Mouse (Mus musculus): Measurements from ENCODE around the gene Rfx5. TPM values are rescaled to one million over a fixed set of nuclear protein-coding genes. Genes with fewer than 3 reads are reported as not detected.

Rfx5 gene
- total and polyA plus RNA-seq, 3 experiments, result 11.7 to 27.8 (median 24.3) TPM

GRCm38 (mm10) chr3:94972552-94972951 is 18.7 kb downstream of the Rfx5 start:
- peaks cover 14% of the 10 kb centered on the region for H3K36me3 ChIP-seq (replicated peaks)
- H3K4me1 ChIP-seq (ENCODE audit: insufficient read depth, low read depth, low read length), result peaks cover 37% of the 10 kb centered on the region
- no peaks in the 10 kb centered on the region for H3K27me3 ChIP-seq (ENCODE audit: insufficient read depth, low read length)
- no peaks in the 10 kb centered on the region for H3K9me3 ChIP-seq (replicated peaks)
- no peak for TF ChIP-seq POLR2AphosphoS5 (IDR thresholded peaks at IDR 0.05; ENCODE audit: insufficient replicate concordance, low read depth, low read length)
- no peak for TF ChIP-seq GATA1 (IDR thresholded peaks at IDR 0.05; ENCODE audit: borderline replicate concordance, low read length)
- TF ChIP-seq TAL1 (conservative IDR thresholded peaks at IDR 0.05; ENCODE audit: low read depth, low read length), result no peak
- TF ChIP-seq CTCF (IDR thresholded peaks at IDR 0.05; ENCODE audit: low read depth, low read length), result no peak
- no peak for TF ChIP-seq GATA2 (IDR thresholded peaks at IDR 0.05; ENCODE audit: borderline replicate concordance, low read depth, low read length)
- DNase-seq (ENCODE audit: low spot score), result no peak
- H3K4me3 ChIP-seq (ENCODE audit: low read depth, low read length), result no peak overlapping the region
- ATAC-seq (ENCODE audit: extremely low read depth, insufficient number of reproducible peaks, low FRiP score, poor library complexity, severe bottlenecking), result no peak

- ATAC-seq (ENCODE audit: extremely low read depth, insufficient number of reproducible peaks, low FRiP score, poor library complexity, severe bottlenecking) (no peak), DNase-seq (ENCODE audit: low spot score) (no peak)
- Histone ChIP-seq H3K36me3 (replicated peaks) (peaks cover 24% of the 10 kb centered on the region), H3K4me1 (ENCODE audit: insufficient read depth, low read depth, low read length) (peaks cover 37% of the 10 kb centered on the region), H3K4me3 (ENCODE audit: low read depth, low read length) (peak overlapping the region; percentile 82; the same call in 1 of the 2 replicates), H3K27me3 (ENCODE audit: insufficient read depth, low read length) (no peaks in the 10 kb centered on the region), H3K9me3 (replicated peaks) (no peaks in the 10 kb centered on the region)
- TF ChIP-seq GATA1 (IDR thresholded peaks at IDR 0.05; ENCODE audit: borderline replicate concordance, low read length) (no peak), TAL1 (conservative IDR thresholded peaks at IDR 0.05; ENCODE audit: low read depth, low read length) (no peak), GATA2 (IDR thresholded peaks at IDR 0.05; ENCODE audit: borderline replicate concordance, low read depth, low read length) (no peak), POLR2AphosphoS5 (IDR thresholded peaks at IDR 0.05; ENCODE audit: insufficient replicate concordance, low read depth, low read length) (no peak), CTCF (IDR thresholded peaks at IDR 0.05; ENCODE audit: low read depth, low read length) (no peak)
Observed at GRCm38 (mm10) chr3:94973620-94974019, 19.7 kb downstream of the Rfx5 start.

DNA sequence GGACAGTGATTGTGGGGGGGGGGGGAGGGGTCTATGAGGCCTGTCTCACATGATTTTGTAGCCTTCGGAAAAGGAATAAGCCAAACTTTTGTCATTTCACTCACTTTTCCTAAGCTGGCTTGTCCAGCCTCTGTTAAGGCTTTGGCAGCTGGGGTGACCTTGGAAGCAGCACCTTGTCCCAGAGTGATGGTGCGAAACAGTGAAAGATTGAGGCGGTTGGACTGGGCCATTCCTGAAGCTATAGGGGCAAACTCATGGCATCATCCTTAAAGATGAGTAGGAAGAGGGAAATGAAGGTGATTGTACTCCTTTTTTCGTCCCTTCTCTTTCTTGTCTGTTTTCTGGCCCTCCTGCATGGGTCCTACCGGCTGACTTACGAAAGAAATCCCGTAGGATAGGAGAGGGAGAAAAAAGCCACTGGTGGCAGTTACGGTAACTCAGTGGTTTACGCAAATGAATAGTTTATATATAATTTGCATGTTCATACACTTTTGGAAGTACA is 20.2 kb downstream of the Rfx5 start:
- no peak for TF ChIP-seq GATA1 (IDR thresholded peaks at IDR 0.05; ENCODE audit: borderline replicate concordance, low read length)

DNA sequence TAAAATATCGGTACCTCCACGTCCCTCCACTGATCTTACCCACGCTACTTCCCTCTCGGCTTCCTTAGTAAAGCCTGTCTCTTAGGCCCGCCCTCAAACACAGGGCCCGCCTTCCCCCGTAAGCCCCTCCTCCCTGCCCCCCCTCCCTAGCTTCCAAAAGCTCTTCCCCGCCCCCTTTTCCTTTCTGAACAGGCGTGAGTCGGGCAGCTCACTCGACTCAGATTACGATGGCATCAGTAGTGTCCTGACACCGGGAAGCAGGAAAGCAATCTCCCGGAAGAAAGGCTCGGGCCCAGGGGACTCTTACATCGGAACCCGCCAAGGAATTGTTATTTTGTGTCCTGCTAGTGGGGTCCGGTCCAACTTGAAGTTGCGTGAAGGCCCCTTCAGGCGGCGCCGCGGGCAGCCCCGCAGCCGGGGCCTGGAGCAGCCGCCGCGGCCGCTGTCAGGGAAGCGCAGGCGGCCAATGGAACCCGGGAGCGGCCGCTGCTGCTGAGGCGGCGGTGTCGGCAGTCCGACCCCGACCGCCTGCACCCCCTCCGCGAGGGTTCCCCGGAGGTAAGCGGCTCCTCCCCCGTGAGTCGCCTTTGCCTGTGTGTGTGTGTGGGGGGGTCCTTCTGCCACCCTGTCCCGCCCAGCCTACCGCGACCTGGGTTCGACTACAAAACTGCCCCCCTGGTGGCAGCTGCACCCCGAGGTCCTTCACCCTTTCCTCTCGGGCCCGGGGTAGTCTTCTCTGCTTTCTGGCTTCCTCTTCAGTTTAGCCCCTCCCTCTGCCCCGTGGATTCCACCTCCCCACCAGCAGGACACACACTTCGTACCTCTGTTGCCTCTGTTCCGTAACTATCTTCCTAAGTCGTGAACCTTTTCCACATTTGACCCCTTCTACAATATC is 20.9 kb downstream of the Rfx5 start, which contains the start of gene Pi4kb:
Pi4kb (plus strand) TSS at position 204 of the 895 bp plus-strand sequence.
- peaks cover 34% of the 10 kb centered on the region for H3K36me3 ChIP-seq (replicated peaks)
- H3K4me3 ChIP-seq (ENCODE audit: low read depth, low read length), result peak within 1 kb of the TSS; percentile 82
- TF ChIP-seq GATA2 (IDR thresholded peaks at IDR 0.05; ENCODE audit: borderline replicate concordance, low read depth, low read length), result no peak
- no peak for TF ChIP-seq GATA1 (IDR thresholded peaks at IDR 0.05; ENCODE audit: borderline replicate concordance, low read length)
- no peak for TF ChIP-seq TAL1 (conservative IDR thresholded peaks at IDR 0.05; ENCODE audit: low read depth, low read length)
- TF ChIP-seq POLR2AphosphoS5 (IDR thresholded peaks at IDR 0.05; ENCODE audit: insufficient replicate concordance, low read depth, low read length), result no peak
- no peaks in the 10 kb centered on the region for H3K9me3 ChIP-seq (replicated peaks)
- H3K27me3 ChIP-seq (ENCODE audit: insufficient read depth, low read length), result no peaks in the 10 kb centered on the region
- peak; percentile 91 for ATAC-seq (ENCODE audit: extremely low read depth, insufficient number of reproducible peaks, low FRiP score, poor library complexity, severe bottlenecking)
- peak; percentile 94 for DNase-seq (ENCODE audit: low spot score)
- peaks cover 42% of the 10 kb centered on the region for H3K4me1 ChIP-seq (ENCODE audit: insufficient read depth, low read depth, low read length)

More for the DNA sequence above, 20.2 kb downstream of the Rfx5 start:
- Histone ChIP-seq H3K4me3 (ENCODE audit: low read depth, low read length) (peak overlapping the region; percentile 82), H3K27me3 (ENCODE audit: insufficient read depth, low read length) (no peaks in the 10 kb centered on the region), H3K36me3 (replicated peaks) (peaks cover 28% of the 10 kb centered on the region), H3K4me1 (ENCODE audit: insufficient read depth, low read depth, low read length) (peaks cover 41% of the 10 kb centered on the region), H3K9me3 (replicated peaks) (no peaks in the 10 kb centered on the region)
- ATAC-seq (ENCODE audit: extremely low read depth, insufficient number of reproducible peaks, low FRiP score, poor library complexity, severe bottlenecking), result peak; percentile 5; the same call in 1 of the 2 replicates
- DNase-seq (ENCODE audit: low spot score), result no peak

DNA sequence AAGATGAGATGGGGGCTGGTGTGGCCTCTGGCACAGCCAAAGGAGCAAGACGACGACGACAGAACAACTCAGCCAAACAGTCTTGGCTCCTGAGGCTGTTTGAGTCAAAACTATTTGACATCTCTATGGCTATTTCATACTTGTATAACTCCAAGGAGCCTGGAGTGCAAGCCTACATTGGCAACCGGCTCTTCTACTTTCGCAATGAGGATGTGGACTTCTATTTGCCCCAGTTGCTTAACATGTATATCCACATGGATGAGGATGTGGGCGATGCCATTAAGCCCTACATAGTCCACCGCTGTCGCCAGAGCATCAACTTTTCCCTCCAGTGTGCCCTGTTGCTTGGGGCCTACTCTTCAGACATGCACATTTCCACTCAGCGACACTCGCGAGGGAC is 30.4 kb downstream of the Rfx5 start:
- no peak for DNase-seq (ENCODE audit: low spot score)
- no peak overlapping the region for H3K4me3 ChIP-seq (ENCODE audit: low read depth, low read length)
- no peak for ATAC-seq (ENCODE audit: extremely low read depth, insufficient number of reproducible peaks, low FRiP score, poor library complexity, severe bottlenecking)
- peaks cover 13% of the 10 kb centered on the region; the same call in 1 of the 2 replicates for H3K4me1 ChIP-seq (ENCODE audit: insufficient read depth, low read depth, low read length)
- no peaks in the 10 kb centered on the region for H3K9me3 ChIP-seq (replicated peaks)
- H3K36me3 ChIP-seq (replicated peaks), result peaks cover 96% of the 10 kb centered on the region
- no peaks in the 10 kb centered on the region for H3K27me3 ChIP-seq (ENCODE audit: insufficient read depth, low read length)
- TF ChIP-seq GATA2 (IDR thresholded peaks at IDR 0.05; ENCODE audit: borderline replicate concordance, low read depth, low read length) (no peak), CTCF (IDR thresholded peaks at IDR 0.05; ENCODE audit: low read depth, low read length) (peak; percentile 7; the same call in 1 of the 2 replicates)

GRCm38 (mm10) chr3:94985513-94985912 is 31.6 kb downstream of the Rfx5 start:
- no peaks in the 10 kb centered on the region for H3K27me3 ChIP-seq (ENCODE audit: insufficient read depth, low read length)
- H3K36me3 ChIP-seq (replicated peaks), result peaks cover 98% of the 10 kb centered on the region

More at GRCm38 (mm10) chr3:94985513-94985912, 31.6 kb downstream of the Rfx5 start:
- ATAC-seq (ENCODE audit: extremely low read depth, insufficient number of reproducible peaks, low FRiP score, poor library complexity, severe bottlenecking) (no peak), DNase-seq (ENCODE audit: low spot score) (no peak)
- H3K9me3 ChIP-seq (replicated peaks), result no peaks in the 10 kb centered on the region
- peaks cover 13% of the 10 kb centered on the region; the same call in 1 of the 2 replicates for H3K4me1 ChIP-seq (ENCODE audit: insufficient read depth, low read depth, low read length)
- TF ChIP-seq CTCF (IDR thresholded peaks at IDR 0.05; ENCODE audit: low read depth, low read length) (no peak), GATA1 (IDR thresholded peaks at IDR 0.05; ENCODE audit: borderline replicate concordance, low read length) (no peak), GATA2 (IDR thresholded peaks at IDR 0.05; ENCODE audit: borderline replicate concordance, low read depth, low read length) (no peak), POLR2AphosphoS5 (IDR thresholded peaks at IDR 0.05; ENCODE audit: insufficient replicate concordance, low read depth, low read length) (no peak), TAL1 (conservative IDR thresholded peaks at IDR 0.05; ENCODE audit: low read depth, low read length) (no peak)
- no peak overlapping the region for H3K4me3 ChIP-seq (ENCODE audit: low read depth, low read length)
